Mouse (Mus musculus) left cerebral cortex, adult 9 months (tissue): ENCODE measurements around the gene Sorl1.
"Not testable (repeated sequence)": the region's sequence is repeated elsewhere in the genome, so short reads cannot be mapped to it uniquely, and the experiment has no call there.

Experiments used
- DNase-seq, 2 experiments: peaks; one replicate each; pipeline ENCODE4 v3.0.0; 2022; ENCODE audit warnings: low spot score in 2 of 2

Sorl1 gene

DNA sequence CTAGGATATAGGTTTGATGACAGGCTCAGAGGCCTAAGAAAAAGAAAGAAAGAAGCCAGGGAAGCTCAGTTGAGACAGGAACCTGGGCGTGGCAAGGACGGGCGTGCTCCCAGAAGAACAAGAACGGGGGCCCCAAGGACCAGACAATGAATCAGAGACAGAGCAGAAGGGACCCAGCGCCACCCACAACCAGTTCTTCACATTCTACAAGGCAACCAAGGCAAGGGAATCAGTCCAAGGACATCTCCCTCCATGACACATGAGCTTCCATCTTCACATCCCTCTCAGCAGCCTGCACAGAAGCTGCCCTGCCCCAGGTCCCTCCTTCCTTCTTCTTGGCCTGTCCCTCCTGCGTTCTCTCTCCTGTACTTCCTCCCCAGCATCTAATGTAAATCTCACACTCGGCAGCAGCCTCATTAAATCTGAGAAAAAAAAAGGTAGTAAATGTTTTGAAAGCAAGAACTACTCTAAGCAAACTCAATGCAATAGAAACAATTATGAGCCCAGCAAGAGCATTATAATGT is 30.0 kb downstream of the Sorl1 start:
- DNase-seq = peak in 1 of 2 experiments; percentile 62

- no peak for DNase-seq
Measured at GRCm38 (mm10) chr9:42092749-42093148, 31.3 kb downstream of the Sorl1 start.

- no peak for DNase-seq
Measured at GRCm38 (mm10) chr9:42091561-42091960, 32.5 kb downstream of the Sorl1 start.

DNA sequence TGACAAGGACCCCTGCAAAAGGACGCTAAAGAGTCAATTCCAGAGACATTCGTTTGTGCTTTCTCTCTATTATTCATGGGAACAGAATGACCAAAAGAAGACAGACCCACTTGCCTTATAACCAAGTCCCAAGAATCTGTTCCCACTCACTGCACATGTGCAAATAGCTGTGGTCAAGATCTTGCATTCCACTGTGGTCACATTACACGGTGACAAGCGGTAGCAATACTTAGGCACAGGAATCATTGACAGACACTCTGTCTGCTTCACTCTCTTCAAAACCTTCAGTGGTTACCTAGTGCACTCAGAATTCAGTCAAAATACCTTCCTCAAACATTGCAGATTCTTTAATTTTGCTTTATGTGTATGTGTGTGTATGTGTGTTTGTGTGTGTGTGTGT is 36.2 kb downstream of the Sorl1 start:
- DNase-seq = no peak

GRCm38 (mm10) chr9:42085970-42086369 is 38.1 kb downstream of the Sorl1 start:
- no peak for DNase-seq

GRCm38 (mm10) chr9:42083661-42084067 is 40.4 kb downstream of the Sorl1 start:
- DNase-seq = peak; percentile 81 to 88

GRCm38 (mm10) chr9:42081681-42082530 is 42.2 kb downstream of the Sorl1 start:
- no peak for DNase-seq

DNA sequence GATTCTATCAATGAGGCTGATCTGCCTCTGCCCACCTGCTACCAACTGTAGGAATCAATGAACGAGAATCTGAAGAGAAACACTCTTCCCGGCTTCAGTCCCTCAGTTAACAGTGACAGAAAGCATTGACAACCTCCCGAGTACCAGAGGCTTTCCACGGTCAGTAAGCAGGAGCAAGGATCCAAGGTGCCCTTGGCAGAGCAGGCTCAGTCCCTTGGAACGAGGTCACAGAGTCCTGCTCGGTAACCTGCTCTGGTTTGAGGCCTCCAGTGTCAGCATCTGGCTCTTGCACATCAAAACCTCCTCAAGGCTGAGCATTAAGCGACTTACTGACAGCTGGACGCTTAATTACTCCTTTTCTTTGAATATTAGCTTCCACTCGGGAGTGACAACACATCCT is 43.4 kb downstream of the Sorl1 start:
- DNase-seq = no peak

DNA sequence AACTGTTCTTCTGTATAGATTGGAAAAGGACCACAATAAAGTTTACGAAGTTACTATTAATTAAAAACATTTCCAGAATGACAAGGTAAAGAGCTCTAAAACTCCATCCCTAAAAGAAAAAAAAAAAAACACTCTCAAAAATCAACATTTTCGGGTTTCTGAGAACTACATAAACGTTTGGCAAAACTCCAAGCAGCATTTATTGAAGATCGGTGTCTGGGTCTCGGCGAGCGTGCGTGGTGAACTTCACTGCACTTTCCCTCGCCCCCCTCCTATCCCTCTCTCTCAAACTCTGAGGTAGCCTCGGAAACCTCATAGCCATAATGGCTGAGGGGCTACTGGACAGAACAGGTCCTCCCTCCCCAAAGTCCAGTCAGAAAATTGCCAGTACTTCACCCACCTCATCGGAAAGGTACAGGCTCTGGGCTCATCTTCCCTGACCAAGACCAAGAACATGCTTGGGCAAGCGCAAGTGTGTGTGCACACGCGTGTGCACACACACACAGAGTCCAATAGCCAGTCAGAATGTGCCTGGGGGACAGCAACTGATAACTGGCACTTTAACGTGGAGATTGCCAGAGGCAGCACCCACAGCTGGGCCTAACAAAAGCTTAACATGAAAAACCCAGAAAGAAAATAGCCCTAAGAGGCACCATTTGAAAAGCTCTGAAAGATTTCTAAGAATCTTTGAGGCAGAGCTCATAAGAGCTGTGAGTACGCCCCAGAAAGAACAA is 46.8 kb downstream of the Sorl1 start:
- DNase-seq = no peak

DNA sequence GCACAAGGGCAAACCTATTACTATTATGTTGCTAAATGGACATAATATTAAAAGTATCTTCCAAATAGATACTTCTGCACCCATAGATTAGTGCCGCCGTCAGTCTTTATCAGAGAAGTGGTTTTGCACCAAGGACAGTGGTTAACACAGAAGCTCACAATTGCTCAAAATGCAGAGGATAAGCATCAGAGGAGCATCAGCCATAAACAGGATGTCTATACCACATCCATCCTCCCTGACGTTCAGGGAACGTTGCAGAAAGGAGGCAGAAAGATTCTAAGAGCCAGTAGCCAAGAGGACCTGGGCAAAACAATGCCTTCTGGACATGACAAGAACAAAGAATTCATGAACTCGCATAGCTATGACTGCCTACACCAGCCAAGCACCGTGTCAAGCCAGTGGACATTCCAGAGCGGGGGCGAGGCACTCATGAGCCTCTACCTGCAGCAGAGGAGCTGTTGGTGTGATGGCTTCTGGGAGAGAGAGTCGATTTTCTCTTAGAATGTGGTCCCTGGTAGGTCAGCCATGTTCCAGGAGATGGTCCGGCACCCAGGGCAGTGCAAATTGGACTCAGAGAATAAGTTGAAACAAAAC is 47.7 kb downstream of the Sorl1 start:
- DNase-seq = no peak

DNA sequence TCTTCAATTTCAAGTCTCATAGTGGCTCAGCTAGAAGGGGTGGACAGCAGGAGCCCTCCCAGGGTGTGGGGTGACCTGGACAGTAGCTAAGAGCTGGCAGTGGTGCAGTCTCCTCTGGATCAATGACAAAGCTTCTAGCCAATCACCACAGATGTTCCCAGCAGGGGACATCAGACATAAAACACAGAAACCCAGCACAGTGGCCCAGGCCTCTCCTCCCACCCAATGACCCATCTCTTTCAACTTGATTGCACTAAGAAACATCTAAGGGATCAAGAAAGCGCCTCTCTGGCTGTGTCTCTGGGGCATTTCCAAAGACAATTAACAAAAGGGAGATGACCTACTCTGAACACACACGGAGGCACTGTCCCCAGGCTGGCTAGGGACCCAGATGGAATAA is 48.9 kb downstream of the Sorl1 start:
- DNase-seq = no peak

DNA sequence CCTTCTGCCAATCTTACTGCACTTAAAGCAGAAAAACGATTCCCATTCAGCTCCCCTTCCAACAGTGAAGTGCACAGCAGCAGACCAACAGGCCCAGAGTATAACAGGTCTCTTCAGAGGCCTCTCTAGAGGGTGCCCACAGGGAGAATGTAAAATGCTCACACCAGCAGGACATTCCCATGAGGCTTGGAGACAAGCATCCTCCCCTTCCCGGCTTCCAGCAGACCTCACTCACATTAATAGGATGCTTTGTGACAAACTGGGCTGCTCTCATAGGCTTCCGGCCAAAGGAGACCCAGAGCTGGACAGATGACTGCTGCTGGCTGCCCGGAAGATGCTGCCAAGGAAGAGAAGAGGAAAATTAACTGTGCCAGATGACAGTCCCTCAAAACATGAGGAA is 52.1 kb downstream of the Sorl1 start:
- DNase-seq = no peak

DNA sequence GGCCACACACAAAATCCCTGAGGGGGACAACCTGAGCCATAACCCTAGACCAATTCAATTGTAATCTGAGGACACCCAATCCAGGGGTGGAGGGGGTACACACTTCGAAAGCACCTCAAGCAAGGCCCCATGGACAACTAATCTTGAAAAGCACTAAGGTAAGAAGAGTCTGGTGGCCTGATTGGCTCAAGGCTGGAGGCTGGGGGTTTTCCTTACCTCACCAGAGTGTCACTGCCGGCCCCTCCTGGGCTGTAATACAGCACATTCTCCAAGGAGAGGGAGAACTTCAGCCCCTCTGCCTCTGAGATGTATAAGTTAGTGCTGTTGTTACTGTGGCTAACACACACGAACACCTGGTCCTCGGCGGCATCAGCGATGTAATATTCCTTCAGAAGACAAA is 53.2 kb downstream of the Sorl1 start:
- DNase-seq = no peak

DNA sequence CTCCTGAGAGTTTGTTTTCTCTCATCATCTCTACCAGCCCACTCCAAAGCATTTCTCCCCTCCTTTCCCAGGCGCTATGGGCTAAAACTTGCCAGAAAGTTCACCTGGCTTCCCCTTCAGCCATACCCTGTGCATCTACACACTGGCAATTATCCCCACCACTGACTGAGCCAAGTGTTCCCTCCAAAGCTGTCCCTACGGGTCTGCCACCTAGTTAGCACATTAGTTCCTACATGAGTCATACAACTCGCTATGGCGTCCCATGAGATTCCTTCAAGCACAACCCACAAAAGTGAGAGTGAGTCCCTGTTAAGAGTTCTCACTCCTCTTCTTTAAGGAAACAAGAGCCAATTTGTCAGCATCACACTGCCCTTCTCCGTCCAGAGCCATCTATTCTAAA is 54.6 kb downstream of the Sorl1 start:
- DNase-seq = no peak

DNA sequence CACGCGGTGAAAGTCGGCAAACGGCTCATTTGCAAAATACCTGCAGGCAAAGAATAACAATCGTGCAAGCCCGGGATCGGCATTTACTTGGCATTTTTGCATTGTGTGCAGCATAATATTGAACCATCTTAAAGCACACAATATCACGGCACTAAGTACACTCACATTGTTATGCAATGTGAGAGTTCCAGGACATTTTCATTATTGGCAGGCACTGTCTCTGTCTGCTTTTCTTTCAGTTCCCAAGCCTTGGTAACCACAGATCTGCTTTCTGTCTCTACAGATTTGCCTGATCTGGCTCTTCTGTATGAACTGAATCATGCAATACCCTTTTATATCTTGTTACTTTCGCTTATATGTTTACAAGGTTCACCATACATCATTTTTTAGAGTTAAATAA is 56.1 kb downstream of the Sorl1 start:
- no peak for DNase-seq

DNA sequence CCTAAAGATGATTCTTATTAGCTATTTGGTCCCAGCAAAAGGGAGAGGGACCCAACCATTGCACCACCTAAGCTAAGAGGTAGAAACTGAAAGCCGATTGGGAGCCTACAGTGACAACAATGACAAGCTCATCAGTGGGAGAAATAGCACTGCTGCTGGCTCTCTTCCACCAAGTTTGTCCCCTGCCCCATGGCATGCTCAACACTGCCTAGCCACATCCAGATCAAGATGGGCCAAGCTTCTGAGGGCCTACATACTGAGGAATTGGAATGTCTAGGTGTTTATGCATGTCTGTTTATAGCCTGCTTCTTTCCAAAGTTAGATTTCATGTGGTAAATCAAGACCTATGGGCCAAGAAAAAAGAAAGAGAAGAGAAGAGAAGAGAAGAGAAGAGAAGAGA is 58.3 kb downstream of the Sorl1 start:
- no peak for DNase-seq

GRCm38 (mm10) chr9:42063391-42063790 is 60.7 kb downstream of the Sorl1 start:
- no peak for DNase-seq

- no peak for DNase-seq
Measured at GRCm38 (mm10) chr9:42062269-42062668, 61.8 kb downstream of the Sorl1 start.

GRCm38 (mm10) chr9:42059006-42059405 is 65.1 kb downstream of the Sorl1 start:
- not testable (repeated sequence) for DNase-seq

DNA sequence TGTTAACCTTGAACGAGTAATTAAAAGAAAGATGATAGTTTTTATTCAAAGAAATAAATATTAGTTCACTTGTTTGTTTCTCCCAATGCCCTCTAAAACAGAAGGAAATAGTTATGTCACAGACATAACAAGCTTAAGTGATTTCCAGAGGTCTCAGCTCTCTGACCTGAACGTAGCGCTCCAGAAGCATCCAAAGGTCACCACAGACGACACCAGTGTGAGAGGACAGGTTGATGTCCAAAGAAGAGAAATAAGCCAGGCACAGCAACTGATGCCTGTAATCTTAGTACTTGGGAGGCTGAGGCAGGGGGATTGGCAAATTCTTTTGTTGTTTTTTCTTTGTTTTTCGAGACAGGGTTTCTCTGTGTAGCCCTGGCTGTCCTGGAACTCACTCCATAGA is 67.5 kb downstream of the Sorl1 start:
- DNase-seq = no peak

DNA sequence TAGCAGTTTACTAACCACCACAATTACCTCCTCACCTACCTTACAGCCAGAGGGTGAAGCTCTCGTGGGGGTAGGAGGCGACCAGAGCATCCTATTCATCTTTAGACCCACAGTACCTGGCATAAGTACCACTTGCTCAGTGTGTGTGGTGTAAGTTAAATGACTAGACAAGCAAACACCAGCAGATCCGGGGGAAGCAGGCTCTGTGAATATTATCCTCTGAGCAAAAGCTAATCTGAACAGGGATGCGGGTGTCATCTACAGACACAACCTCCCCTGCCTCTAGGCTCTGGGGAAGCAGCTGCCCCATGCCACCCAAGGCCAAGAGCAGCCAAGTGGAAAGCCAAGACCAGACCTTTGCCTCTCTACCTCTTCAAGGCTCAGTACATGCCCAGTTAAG is 68.7 kb downstream of the Sorl1 start:
- DNase-seq = peak in 1 of 2 experiments; percentile 67
